ENCODE assay signal across 15 mouse cellular contexts in the genomic region with DNA sequence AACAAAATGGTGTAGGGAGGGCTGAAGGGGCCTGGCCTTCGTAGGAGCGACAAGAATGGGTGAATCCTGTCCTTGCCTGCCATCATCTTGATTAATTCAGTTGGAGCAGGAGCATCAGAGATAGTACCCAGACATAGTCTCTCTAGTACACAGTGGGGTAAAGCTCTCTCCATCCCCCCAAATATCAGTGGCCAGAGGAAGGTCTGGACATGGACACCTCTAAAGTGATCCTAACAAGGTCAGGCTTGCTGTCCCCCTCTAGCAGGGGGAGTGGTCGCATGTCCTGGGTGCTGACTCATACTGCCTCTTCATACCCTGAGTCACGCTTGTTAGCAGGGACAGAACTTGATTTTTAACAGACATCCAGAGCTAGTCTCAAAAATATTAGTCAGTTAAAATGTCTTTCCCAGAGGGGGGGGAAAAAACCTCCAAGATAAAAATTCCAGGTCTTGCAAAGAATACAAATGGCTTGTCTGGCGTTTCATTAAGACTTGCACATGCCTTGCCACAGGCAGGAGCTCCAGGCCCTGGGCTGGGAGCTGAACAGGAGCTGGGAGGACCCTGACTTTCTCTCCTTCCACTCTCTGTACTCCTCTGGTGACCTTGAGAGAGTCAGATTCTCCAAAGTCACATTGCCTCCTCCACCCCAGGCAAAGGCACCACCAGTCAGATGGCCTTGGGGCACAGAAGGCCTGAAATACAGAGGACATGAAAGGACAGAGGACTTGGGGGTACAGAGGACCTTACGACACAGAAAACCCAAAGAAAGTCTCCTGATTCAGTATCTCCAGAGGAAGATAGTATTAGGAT.
"Had no signal": no experiment of that assay in that cellular context is flagged by ENCODE, and none has a peak within 500 bp of the region (broad histone marks: within the 10 kb centered on the region; RNA-seq: fewer than 3 reads in every experiment).

No protein-coding gene starts in this region.

- ATAC-seq: liver, postnatal 0 days; lung, postnatal 0 days; midbrain, embryonic 13.5 days; midbrain, embryonic 15.5 days had no signal

- DNase-seq: liver, postnatal 0 days; lung, adult 2 months; lung, postnatal 14 days; lung, postnatal 4 days; retina, postnatal 1 day; right cerebral cortex, adult 18-20 months; right cerebral cortex, postnatal 25 days; right cerebral cortex, postnatal 4 days; spleen, adult 18-20 months; thymus, adult 18-20 months; thymus, postnatal 14 days; thymus, postnatal 36 days had no signal
